In the genomic region with DNA sequence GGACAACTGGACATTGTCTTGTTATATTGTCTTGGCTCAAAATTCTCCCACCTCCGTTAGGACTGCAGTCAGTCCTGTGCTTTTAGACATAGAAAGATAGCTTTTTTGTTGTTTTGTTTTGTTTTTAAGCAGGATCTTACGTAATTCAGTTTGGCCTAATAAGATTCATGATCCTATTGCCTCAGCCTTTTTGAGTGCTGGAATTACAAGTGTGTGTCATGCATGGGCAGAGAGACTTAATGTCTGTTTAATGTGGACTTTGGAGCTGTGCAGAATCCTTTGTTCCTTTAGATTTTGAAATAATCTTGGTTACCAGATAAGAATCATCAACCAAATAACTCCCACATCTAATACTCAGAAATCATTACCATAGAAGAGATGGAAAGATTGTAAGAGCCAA, we compare ENCODE assay signal across 26 mouse cellular contexts. TPM values are rescaled to one million over a fixed set of nuclear protein-coding genes. Genes with fewer than 3 reads are reported as not detected.
"Had no signal": no experiment of that assay in that cellular context is flagged by ENCODE, and none has a peak within 500 bp of the region (broad histone marks: within the 10 kb centered on the region; RNA-seq: fewer than 3 reads in every experiment).

No protein-coding gene starts in this region.

- H3K9me3 ChIP-seq: heart, embryonic 13.5 days; heart, embryonic 15.5 days; hindbrain, embryonic 13.5 days; hindbrain, embryonic 15.5 days; kidney, embryonic 15.5 days; limb, embryonic 13.5 days; limb, embryonic 15.5 days had no signal

- H3K27ac ChIP-seq: heart, adult 2 months; heart, embryonic 13.5 days; heart, embryonic 15.5 days; hindbrain, embryonic 13.5 days; hindbrain, embryonic 15.5 days; hindbrain, postnatal 0 days; kidney, embryonic 15.5 days; limb, embryonic 13.5 days; limb, embryonic 15.5 days; liver, embryonic 14.5 days had no signal

- DNase-seq: gastrocnemius, postnatal 14 days; gastrocnemius, postnatal 36 days; heart, adult 11 months; heart, adult 2 months; heart, postnatal 14 days; heart, postnatal 36 days; kidney, adult 11 months; kidney, adult 8-10 months; kidney, postnatal 10 days; kidney, postnatal 25 days; layer of hippocampus, adult 9-11 months; layer of hippocampus, postnatal 36 days; left cerebral cortex, postnatal 4 days had no signal

- ATAC-seq: hindbrain, postnatal 0 days; intestine, embryonic 16.5 days had no signal

- H3K4me2 ChIP-seq: heart, embryonic 11.5 days; heart, embryonic 13.5 days; heart, embryonic 15.5 days; hindbrain, embryonic 13.5 days; hindbrain, embryonic 15.5 days; kidney, embryonic 15.5 days; limb, embryonic 13.5 days; limb, embryonic 15.5 days; liver, embryonic 11.5 days had no signal

- H3K4me1 ChIP-seq: heart, embryonic 13.5 days; heart, embryonic 15.5 days; hindbrain, embryonic 13.5 days; hindbrain, embryonic 15.5 days; kidney, embryonic 15.5 days; limb, embryonic 13.5 days; limb, embryonic 15.5 days had no signal

- H3K27me3 ChIP-seq: heart, embryonic 13.5 days; heart, embryonic 15.5 days; hindbrain, embryonic 13.5 days; hindbrain, embryonic 15.5 days; kidney, embryonic 15.5 days; limb, embryonic 13.5 days; limb, embryonic 15.5 days had no signal

- H3K9ac ChIP-seq: heart, embryonic 13.5 days; heart, embryonic 15.5 days; hindbrain, embryonic 13.5 days; hindbrain, embryonic 15.5 days; kidney, embryonic 15.5 days; limb, embryonic 13.5 days; limb, embryonic 15.5 days; liver, embryonic 14.5 days had no signal

- H3K4me3 ChIP-seq: heart, adult 2 months; heart, embryonic 13.5 days; heart, embryonic 15.5 days; hindbrain, embryonic 13.5 days; hindbrain, embryonic 15.5 days; kidney, embryonic 15.5 days; limb, embryonic 13.5 days; limb, embryonic 15.5 days had no signal

RNA-seq across cellular contexts. Expression of a gene that starts 45.6 kb away (rescaled TPM):
- polyA plus RNA-seq: heart, embryonic 11.5 days; heart, embryonic 15.5 days; heart, postnatal 0 days had no signal
